Mouse (Mus musculus) olfactory bulb, adult 2 months (tissue): ENCODE measurements around the gene Lyl1. TPM values are rescaled to one million over a fixed set of nuclear protein-coding genes. Genes with fewer than 3 reads are reported as not detected.

ENCODE experiments used
- H3K27ac ChIP-seq: fragments of 200-500 bp; 2 replicates; pipeline ENCODE4 v1.5.1; 2012; ENCODE audit warnings: low read depth, low read length; ENCODE audit not compliant: insufficient read depth
- H3K4me1 ChIP-seq: fragments of 200-500 bp; 2 replicates; pipeline ENCODE4 v1.6.1; 2012; ENCODE audit warnings: low read length; ENCODE audit not compliant: control insufficient read depth, insufficient read depth
- H3K4me3 ChIP-seq: fragments of 200-500 bp; 2 replicates; pipeline ENCODE4 v1.5.1; 2012; ENCODE audit warnings: mild to moderate bottlenecking, low read depth, low read length, moderate library complexity; ENCODE audit not compliant: insufficient read depth
- CTCF ChIP-seq: fragments of 200-500 bp; IDR thresholded peaks from 2 replicates; pipeline ENCODE4 v1.5.1; 2012; ENCODE audit warnings: low read depth, mild to moderate bottlenecking, low read length, moderate library complexity; ENCODE audit not compliant: insufficient read depth
- POLR2A ChIP-seq: fragments of 200-500 bp; IDR thresholded peaks from 2 replicates; pipeline ENCODE4 v1.6.1; 2012; ENCODE audit warnings: mild to moderate bottlenecking, low read depth, low read length, moderate library complexity; ENCODE audit not compliant: insufficient read depth
- WGBS: fragments of 180-500 bp; shearing (Covaris S2); methylation state at CpG from one replicate; pipeline ENCODE4 v1.1.7; 2018; 5-methylcytosine and 5-hydroxymethylcytosine counted together
- polyA plus RNA-seq: library from polyadenylated mRNA; stranded (reverse); fragments of >200 nt; gene quantifications from 2 replicates; pipeline ENCODE4 v1.2.4, GENCODE M21; 2012; ENCODE audit warnings: low replicate concordance; ENCODE audit not compliant: missing spikeins, insufficient read depth, insufficient read length

Gene Lyl1
- polyA plus RNA-seq, 1 experiment: not detected

DNA sequence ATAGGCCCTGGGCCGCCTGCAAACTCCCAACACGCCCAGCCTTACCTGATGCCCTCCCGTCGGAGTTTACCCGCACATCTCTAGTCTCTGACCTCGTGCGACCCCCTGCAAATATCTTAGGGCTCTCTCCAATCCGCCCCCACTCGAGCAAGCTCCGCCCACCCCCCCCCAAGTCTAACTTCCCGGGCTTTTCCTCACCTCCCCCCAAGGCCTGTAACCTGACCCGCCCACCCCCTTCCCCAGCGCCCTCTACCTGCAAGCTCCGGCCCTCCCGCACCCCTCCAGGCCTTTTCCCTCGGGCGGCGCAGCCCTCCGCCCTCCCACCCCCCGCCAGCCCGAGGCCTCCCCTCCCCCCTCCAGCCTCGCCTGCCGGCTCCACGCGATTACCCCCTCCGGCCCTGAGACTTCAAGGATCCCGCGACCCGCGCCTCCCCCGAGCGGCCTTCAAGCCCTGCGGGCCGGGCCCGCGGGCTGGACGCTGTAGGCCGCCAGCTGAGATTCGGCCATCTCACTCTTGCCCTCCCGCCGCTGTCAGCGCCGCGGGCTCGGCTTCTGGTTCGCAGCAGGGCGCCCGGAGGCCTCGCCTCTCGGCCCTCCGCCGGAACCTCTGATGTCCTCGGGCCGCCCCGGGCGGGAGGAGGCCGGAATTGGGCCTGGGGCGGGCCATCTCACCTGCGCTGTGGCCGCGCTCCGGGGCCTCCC, 14.1 kb upstream of the Lyl1 start:
- H3K27ac ChIP-seq: peak overlapping the region; percentile 75; the same call in 1 of the 2 replicates
- H3K4me1 ChIP-seq: peaks cover 26% of the 10 kb centered on the region
- TF ChIP-seq CTCF: no peak
- no peak for TF ChIP-seq POLR2A
- 2% methylated on average over 59 of the region's 62 CpGs for WGBS
- H3K4me3 ChIP-seq: peak overlapping the region; percentile 96

DNA sequence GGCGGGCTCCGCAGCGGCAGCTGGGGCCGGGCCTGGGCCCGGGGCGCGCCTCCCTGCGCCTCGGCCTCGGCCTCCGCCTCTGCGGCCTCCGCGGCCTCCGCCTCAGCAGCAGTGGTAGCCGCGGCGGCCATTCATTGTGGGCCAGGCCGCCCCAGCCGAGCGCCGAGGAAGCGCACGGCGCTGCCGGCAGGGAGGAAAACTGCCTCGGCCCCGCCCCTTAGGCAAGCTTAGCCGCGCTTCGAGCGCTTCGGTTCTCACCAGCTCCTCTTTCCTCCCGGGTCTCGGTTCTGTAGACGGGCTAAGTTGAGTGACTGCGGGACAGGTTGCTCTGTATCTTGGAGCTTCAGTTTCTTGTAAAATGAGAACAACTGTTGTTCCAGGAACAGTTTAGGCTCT, 13.6 kb upstream of the Lyl1 start, which contains the start of gene Nacc1:
TSS of gene Nacc1 (minus strand) at position 158 of the 396 bp plus-strand sequence.
- Histone ChIP-seq H3K4me3 (peak within 1 kb of the TSS; percentile 96), H3K27ac (peak within 1 kb of the TSS; percentile 75; the same call in 1 of the 2 replicates), H3K4me1 (peaks cover 22% of the 10 kb centered on the region)
- TF ChIP-seq POLR2A: peak; percentile 30; the same call in 1 of the 2 replicates
- TF ChIP-seq CTCF: no peak
- WGBS: under 1% methylated on average over 34 of the region's 37 CpGs

DNA sequence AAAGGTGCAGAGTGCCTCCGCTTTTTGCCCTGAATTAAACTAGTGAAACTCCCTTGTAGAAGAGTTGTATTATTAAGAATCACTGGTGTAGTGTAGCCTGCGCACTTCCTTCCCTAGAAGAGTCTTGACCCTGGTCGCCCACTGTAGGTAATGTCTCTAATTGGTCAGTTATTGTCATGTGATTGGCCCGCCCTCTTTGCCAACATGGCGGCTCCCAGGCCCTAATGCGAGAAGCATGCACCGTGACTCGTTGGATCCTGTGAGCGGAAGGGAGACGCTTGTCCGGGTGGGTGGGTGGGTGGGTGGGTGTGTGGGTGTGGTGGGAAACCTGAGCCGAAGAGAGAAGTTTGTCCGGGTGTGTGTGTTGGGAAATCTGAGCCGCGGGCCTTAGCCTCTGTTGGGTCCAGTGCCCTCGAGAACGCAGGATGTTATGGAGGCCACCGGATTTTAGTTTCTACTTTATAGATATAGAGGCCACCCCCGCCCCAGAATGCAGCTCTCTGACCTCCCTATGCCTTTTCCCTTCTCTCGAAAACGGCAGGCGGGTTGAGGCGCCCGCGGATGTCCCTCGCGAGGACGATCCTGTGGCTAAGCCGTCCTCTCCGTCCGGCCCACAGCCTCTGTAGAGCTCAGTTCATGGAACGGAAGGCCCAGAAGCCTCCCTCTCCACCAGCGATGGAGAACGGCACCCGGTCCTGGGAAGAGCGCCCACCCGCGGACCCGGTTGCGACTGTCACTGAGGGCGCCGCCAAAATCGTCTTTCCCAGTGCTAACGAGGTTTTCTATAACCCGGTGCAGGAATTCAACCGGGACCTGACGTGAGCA, 12.0 kb upstream of the Lyl1 start:
- TF ChIP-seq CTCF: no peak
- TF ChIP-seq POLR2A: no peak
- Histone ChIP-seq H3K4me3 (peak overlapping the region; percentile 71), H3K4me1 (peaks cover 22% of the 10 kb centered on the region), H3K27ac (no peak overlapping the region)
- under 1% methylated on average over 47 of the region's 47 CpGs for WGBS

DNA sequence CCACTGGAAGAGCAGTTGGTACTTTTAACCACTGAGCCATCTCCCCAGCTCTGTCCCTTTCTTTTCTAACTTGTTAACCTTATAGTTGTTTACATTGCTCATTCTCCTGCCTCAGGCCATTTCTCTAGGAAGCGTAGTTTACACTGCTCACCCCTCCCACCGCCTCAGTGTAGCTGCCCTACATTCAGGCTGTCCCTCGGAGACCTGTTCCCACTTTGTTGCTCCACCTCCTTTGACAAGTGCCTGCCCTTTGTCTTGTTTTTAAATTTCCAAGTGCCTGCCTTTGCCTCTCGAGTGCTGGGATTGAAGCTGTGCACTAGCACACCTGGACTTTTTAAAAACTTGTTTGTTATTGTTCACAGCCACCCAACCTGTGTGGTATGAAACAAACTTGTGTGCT, 7.9 kb upstream of the Lyl1 start:
- Histone ChIP-seq H3K4me1 (0 out of 2 replicates have a peak, but pooled peaks cover 4% of the 10 kb centered on the region), H3K4me3 (no peak overlapping the region), H3K27ac (no peak overlapping the region)
- TF ChIP-seq CTCF (no peak), POLR2A (no peak)
- 84% methylated on average over 4 of the region's 4 CpGs for WGBS

DNA sequence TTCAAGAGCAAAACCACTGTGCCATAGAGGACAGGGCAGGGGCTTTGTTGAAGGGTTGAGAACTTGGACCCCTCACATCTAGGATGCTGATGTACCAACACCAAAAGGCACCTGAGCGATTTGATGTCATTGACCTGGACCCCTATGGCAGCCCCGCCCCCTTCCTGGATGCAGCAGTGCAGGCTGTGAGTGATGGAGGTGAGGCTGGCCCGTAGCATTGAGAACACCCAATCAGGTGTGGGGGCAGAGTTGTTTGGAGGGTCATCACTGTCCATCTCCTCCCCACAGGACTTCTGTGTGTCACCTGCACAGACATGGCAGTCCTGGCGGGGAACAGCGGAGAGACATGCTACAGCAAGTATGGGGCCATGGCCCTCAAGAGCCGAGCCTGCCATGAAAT, 6.1 kb upstream of the Lyl1 start:
- no peak for TF ChIP-seq CTCF
- no peak for TF ChIP-seq POLR2A
- WGBS: 89% methylated on average over 6 of the region's 6 CpGs

DNA sequence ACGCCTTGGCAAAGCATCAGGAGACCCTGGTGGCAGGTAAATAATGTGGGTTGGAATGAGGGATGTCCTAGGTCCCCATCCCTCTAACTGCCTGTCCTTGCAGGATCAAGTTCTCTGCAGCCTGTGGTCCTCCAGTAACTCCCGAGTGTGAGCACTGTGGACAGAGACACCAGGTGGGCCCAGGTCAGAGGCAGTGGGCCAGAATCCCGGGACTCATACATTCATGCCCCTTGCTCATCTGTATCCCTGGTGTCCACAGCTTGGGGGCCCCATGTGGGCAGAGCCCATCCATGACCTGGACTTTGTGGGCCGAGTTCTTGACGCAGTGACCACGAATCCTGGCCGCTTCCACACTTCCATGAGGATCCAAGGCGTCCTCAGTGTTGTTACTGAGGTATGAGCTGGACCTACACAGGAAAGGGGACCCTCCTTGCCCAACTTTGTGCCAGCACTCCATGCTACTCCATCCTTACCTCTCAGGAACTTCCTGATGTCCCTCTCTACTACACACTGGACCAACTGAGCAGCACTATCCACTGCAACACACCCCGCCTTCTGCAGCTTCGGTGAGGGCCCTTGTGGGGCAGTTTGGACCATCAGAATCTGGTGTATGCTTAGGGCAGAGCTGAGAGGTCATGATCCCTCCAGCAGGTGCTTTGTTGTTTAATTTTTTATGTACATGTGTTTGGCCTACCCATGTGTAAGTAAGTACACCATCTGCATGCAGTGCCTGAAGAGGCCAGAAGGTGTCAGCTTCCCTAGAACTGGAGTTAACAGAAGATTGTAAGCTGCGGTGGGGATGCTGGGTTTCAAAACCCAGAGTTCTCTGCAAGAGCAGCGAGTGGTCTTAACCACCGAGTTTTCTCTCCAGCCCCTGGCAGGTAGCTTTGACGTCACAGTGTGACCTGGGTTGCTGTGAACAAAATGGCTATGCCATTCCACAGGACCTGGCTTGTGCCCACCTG, 3.8 kb upstream of the Lyl1 start:
- WGBS: 82% methylated on average over 14 of the region's 14 CpGs
- Histone ChIP-seq H3K27ac (no peak overlapping the region), H3K4me3 (no peak overlapping the region), H3K4me1 (no peaks in the 10 kb centered on the region)
- TF ChIP-seq POLR2A (no peak), CTCF (no peak)

More for the DNA sequence above, 6.1 kb upstream of the Lyl1 start:
- Histone ChIP-seq H3K27ac (no peak overlapping the region), H3K4me1 (no peaks in the 10 kb centered on the region), H3K4me3 (no peak overlapping the region)

DNA sequence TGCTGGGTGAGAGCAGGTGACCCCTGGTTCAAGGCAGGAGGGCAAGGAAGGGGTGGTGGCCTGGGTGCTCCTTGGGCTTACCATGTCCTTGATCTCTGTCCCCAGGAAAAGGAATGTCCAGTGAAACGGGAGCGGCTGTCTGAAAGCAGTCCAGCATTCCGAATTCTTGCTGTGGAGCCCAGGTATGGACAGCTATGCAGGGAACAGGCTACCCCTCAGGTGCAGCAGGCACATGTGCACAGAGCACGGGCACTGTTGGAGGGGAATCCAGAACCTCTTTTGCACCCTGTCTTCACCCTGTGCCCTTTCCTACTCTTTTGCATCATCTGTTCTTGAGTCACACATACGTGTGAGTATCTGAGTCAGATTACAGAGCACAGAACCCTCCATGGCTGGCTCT, 3.0 kb upstream of the Lyl1 start:
- Histone ChIP-seq H3K27ac (no peak overlapping the region), H3K4me3 (no peak overlapping the region), H3K4me1 (no peaks in the 10 kb centered on the region)
- no peak for TF ChIP-seq CTCF
- no peak for TF ChIP-seq POLR2A
- 94% methylated on average over 5 of the region's 5 CpGs for WGBS

DNA sequence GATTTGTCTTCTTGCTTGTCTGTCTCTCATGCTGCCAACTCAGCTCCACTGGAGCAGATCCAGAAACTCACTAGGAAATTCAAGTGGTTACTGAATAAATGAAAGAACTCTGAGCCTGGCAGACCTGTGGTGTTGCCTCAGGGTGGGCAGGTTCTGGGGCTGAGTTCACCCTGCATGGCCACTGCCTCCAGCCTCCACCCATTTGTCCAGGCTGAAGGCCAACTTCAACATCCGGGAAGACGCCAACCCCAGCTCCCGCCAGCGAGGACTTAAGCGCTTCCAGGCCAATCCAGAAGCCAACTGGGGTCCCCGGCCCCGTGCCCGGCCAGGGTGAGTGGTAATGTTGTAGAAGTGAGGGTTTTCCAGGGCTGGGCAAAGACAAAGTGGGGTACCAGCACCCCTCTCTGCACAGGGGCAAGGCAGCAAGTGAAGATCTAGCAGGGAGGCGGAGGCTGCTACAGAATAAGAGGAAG, 2.3 kb upstream of the Lyl1 start:
- WGBS: 54% methylated on average over 9 of the region's 9 CpGs
- Histone ChIP-seq H3K27ac (no peak overlapping the region), H3K4me3 (no peak overlapping the region), H3K4me1 (no peaks in the 10 kb centered on the region)
- TF ChIP-seq CTCF (no peak), POLR2A (no peak)
